Mouse (Mus musculus) neural tube, embryonic 14.5 days (tissue): Measurements from ENCODE around the gene Ggt6. TPM values are rescaled to one million over a fixed set of nuclear protein-coding genes. Genes with fewer than 3 reads are reported as not detected.

ENCODE experiments used
- ATAC-seq: fragments of 200-750 bp; cut with Nextera tagmentation; 2 replicates; pipeline ENCODE4 v1.8.0; 2017; ENCODE audit warnings: low read depth, mild to moderate bottlenecking, moderate TSS enrichment, moderate library complexity
- H3K27ac ChIP-seq: fragments of 300-500 bp; sonication (generic); 2 replicates; pipeline ENCODE4 v1.5.1; 2014; ENCODE audit warnings: low read depth, mild to moderate bottlenecking, control low read depth, low read length, moderate library complexity, mixed read lengths
- H3K27me3 ChIP-seq: fragments of 300-500 bp; sonication (generic); 2 replicates; pipeline ENCODE4 v1.6.1; 2014; ENCODE audit warnings: low read length; ENCODE audit not compliant: control insufficient read depth, insufficient read depth
- H3K36me3 ChIP-seq: fragments of 300-500 bp; sonication (generic); 2 replicates; pipeline ENCODE4 v1.6.1; 2014; ENCODE audit warnings: low read length, mixed read lengths; ENCODE audit not compliant: control insufficient read depth, insufficient read depth
- H3K4me1 ChIP-seq: fragments of 300-500 bp; sonication (generic); 2 replicates; pipeline ENCODE4 v1.6.1; 2014; ENCODE audit warnings: low read length; ENCODE audit not compliant: control insufficient read depth, insufficient read depth
- H3K4me2 ChIP-seq: fragments of 300-500 bp; sonication (generic); 2 replicates; pipeline ENCODE4 v1.6.1; 2014; ENCODE audit warnings: mild to moderate bottlenecking, low read depth, low read length, control low read depth
- H3K4me3 ChIP-seq: fragments of 300-500 bp; sonication (generic); 2 replicates; pipeline ENCODE4 v1.5.1; 2014; ENCODE audit warnings: low read depth, low read length, control low read depth, mixed read lengths
- H3K9ac ChIP-seq: fragments of 300-500 bp; sonication (generic); replicated peaks from 2 replicates; pipeline ENCODE4 v1.6.1; 2014; ENCODE audit warnings: low read depth, mild to moderate bottlenecking, control low read depth, low read length, mixed read lengths
- H3K9me3 ChIP-seq: fragments of 300-500 bp; sonication (generic); 2 replicates; pipeline ENCODE4 v1.6.1; 2016; ENCODE audit warnings: low read length; ENCODE audit not compliant: control insufficient read depth
- WGBS: fragments of 180-500 bp; shearing (Covaris S2); extraction: QIAGEN DNeasy Blood & Tissue Kit; methylation state at CpG from one replicate; pipeline ENCODE4 v1.1.7; 2014; 5-methylcytosine and 5-hydroxymethylcytosine counted together
- polyA plus RNA-seq: library from polyadenylated mRNA; unstranded; fragments of >200 nt; fragmentation: Nextera tagmentation; extraction: Ambion mirVana; gene quantifications from 2 replicates; pipeline ENCODE4 v1.2.1, GENCODE M21; 2014

Gene Ggt6
- polyA plus RNA-seq, 1 experiment from 2014 or later: not detected

GRCm38 (mm10) chr11:72440965-72441664, 5.8 kb downstream of the Ggt6 start, which contains the start of gene Mybbp1a:
TSS of gene Mybbp1a (plus strand) at chr11:72441355.
- peak within 1 kb of the TSS; percentile 94 for H3K27ac ChIP-seq
- no peaks in the 10 kb centered on the region for H3K27me3 ChIP-seq
- peak within 1 kb of the TSS; percentile 95 for H3K4me3 ChIP-seq
- H3K4me1 ChIP-seq: peaks cover 11% of the 10 kb centered on the region
- H3K9ac ChIP-seq: peak within 1 kb of the TSS; percentile 71
- H3K4me2 ChIP-seq: peak within 1 kb of the TSS; percentile 64
- WGBS: under 1% methylated on average over 46 of the region's 46 CpGs
- H3K9me3 ChIP-seq: no peaks in the 10 kb centered on the region
- peak; percentile 94 for ATAC-seq
- H3K36me3 ChIP-seq: peaks cover 35% of the 10 kb centered on the region

- WGBS: 93% methylated on average over 6 of the region's 6 CpGs
- H3K4me2 ChIP-seq: no peak overlapping the region
- H3K9ac ChIP-seq: no peak overlapping the region
- no peak overlapping the region for H3K27ac ChIP-seq
- no peak for ATAC-seq
- no peaks in the 10 kb centered on the region for H3K9me3 ChIP-seq
- no peaks in the 10 kb centered on the region for H3K27me3 ChIP-seq
- H3K4me3 ChIP-seq: no peak overlapping the region
- peaks cover 83% of the 10 kb centered on the region for H3K36me3 ChIP-seq
- peaks cover 11% of the 10 kb centered on the region for H3K4me1 ChIP-seq
Measured at GRCm38 (mm10) chr11:72446311-72447105, 11.2 kb downstream of the Ggt6 start.

- Histone ChIP-seq H3K9me3 (no peaks in the 10 kb centered on the region), H3K4me1 (peaks cover 4% of the 10 kb centered on the region), H3K9ac (no peak overlapping the region), H3K4me3 (no peak overlapping the region), H3K27me3 (no peaks in the 10 kb centered on the region), H3K36me3 (peaks cover 89% of the 10 kb centered on the region), H3K4me2 (no peak overlapping the region), H3K27ac (no peak overlapping the region)
- ATAC-seq: no peak
- 91% methylated on average over 8 of the region's 8 CpGs for WGBS
Measured at GRCm38 (mm10) chr11:72447475-72447874, 12.1 kb downstream of the Ggt6 start.

GRCm38 (mm10) chr11:72452140-72452665, 16.9 kb downstream of the Ggt6 start:
- 82% methylated on average over 3 of the region's 3 CpGs for WGBS
- no peak overlapping the region for H3K9ac ChIP-seq

GRCm38 (mm10) chr11:72453105-72453953, 18.0 kb downstream of the Ggt6 start:
- Histone ChIP-seq H3K9ac (no peak overlapping the region), H3K27ac (no peak overlapping the region), H3K4me3 (no peak overlapping the region), H3K27me3 (no peaks in the 10 kb centered on the region), H3K9me3 (no peaks in the 10 kb centered on the region), H3K36me3 (peaks cover 49% of the 10 kb centered on the region), H3K4me1 (no peaks in the 10 kb centered on the region), H3K4me2 (no peak overlapping the region)
- no peak for ATAC-seq
- WGBS: 69% methylated on average over 15 of the region's 15 CpGs

More at GRCm38 (mm10) chr11:72452140-72452665, 16.9 kb downstream of the Ggt6 start:
- no peaks in the 10 kb centered on the region for H3K27me3 ChIP-seq
- ATAC-seq: no peak
- no peak overlapping the region for H3K4me3 ChIP-seq
- H3K4me2 ChIP-seq: no peak overlapping the region
- H3K27ac ChIP-seq: no peak overlapping the region
- H3K9me3 ChIP-seq: no peaks in the 10 kb centered on the region
- H3K36me3 ChIP-seq: peaks cover 60% of the 10 kb centered on the region
- H3K4me1 ChIP-seq: no peaks in the 10 kb centered on the region

GRCm38 (mm10) chr11:72455694-72456093, 20.4 kb downstream of the Ggt6 start:
- no peak overlapping the region for H3K27ac ChIP-seq
- WGBS: 37% methylated on average over 5 of the region's 5 CpGs
- ATAC-seq: peak; percentile 69; the same call in 1 of the 2 replicates
- no peaks in the 10 kb centered on the region for H3K27me3 ChIP-seq
- no peak overlapping the region for H3K4me3 ChIP-seq
- H3K9ac ChIP-seq: no peak overlapping the region
- H3K4me1 ChIP-seq: no peaks in the 10 kb centered on the region
- H3K4me2 ChIP-seq: no peak overlapping the region
- peaks cover 35% of the 10 kb centered on the region for H3K36me3 ChIP-seq
- H3K9me3 ChIP-seq: no peaks in the 10 kb centered on the region

GRCm38 (mm10) chr11:72457995-72458496, 22.7 kb downstream of the Ggt6 start:
- Histone ChIP-seq H3K27me3 (no peaks in the 10 kb centered on the region), H3K9me3 (no peaks in the 10 kb centered on the region), H3K4me3 (no peak overlapping the region), H3K27ac (no peak overlapping the region), H3K4me1 (0 out of 2 replicates have a peak, but pooled peaks cover 2% of the 10 kb centered on the region), H3K9ac (no peak overlapping the region), H3K4me2 (no peak overlapping the region), H3K36me3 (peaks cover 15% of the 10 kb centered on the region; the same call in 1 of the 2 replicates)
- WGBS: 84% methylated on average over 12 of the region's 12 CpGs
- no peak for ATAC-seq

- Histone ChIP-seq H3K9ac (no peak overlapping the region), H3K4me2 (no peak overlapping the region), H3K27me3 (no peaks in the 10 kb centered on the region), H3K4me3 (no peak overlapping the region), H3K27ac (no peak overlapping the region), H3K4me1 (0 out of 2 replicates have a peak, but pooled peaks cover 2% of the 10 kb centered on the region), H3K9me3 (no peaks in the 10 kb centered on the region), H3K36me3 (peaks cover 11% of the 10 kb centered on the region; the same call in 1 of the 2 replicates)
- no peak for ATAC-seq
- WGBS: 87% methylated on average over 3 of the region's 3 CpGs
Measured at GRCm38 (mm10) chr11:72458502-72458901, 23.2 kb downstream of the Ggt6 start.
